ENCODE assay signal across 8 mouse cellular contexts in genomic region chr1:97769904-97770753, GRCm38 (mm10). TPM values are rescaled to one million over a fixed set of nuclear protein-coding genes. Genes with fewer than 3 reads are reported as not detected.
DNase-seq lines count a peak whose midpoint lies in the region; ATAC-seq and TF ChIP-seq lines count a peak whose summit lies in the region.

Gin1 (plus strand) TSS chr1:97770172.
Ppip5k2 (minus strand) TSS chr1:97770411.

- peak; percentile 76 for ATAC-seq in G1E (ENCODE audit: extremely low read depth, insufficient number of reproducible peaks, low FRiP score, poor library complexity, severe bottlenecking)
- ATAC-seq in forebrain, embryonic 16.5 days, result peak; percentile 99
- peak; percentile 100 for ATAC-seq in lung, embryonic 14.5 days (ENCODE audit: insufficient read depth)

- H3K9ac ChIP-seq in forebrain, embryonic 16.5 days (replicated peaks; ENCODE audit: low read depth, low read length), result peak within 1 kb of the TSS; percentile 97
- H3K9ac ChIP-seq in lung, embryonic 14.5 days, result peak within 1 kb of the TSS; percentile 85

- no peaks in the 10 kb centered on the region for H3K9me3 ChIP-seq in G1E (replicated peaks)
- no peaks in the 10 kb centered on the region for H3K9me3 ChIP-seq in forebrain, embryonic 16.5 days (ENCODE audit: control insufficient read depth, low read length)
- H3K9me3 ChIP-seq in lung, embryonic 14.5 days (ENCODE audit: low read depth, low read length), result no peaks in the 10 kb centered on the region

- no peaks in the 10 kb centered on the region for H3K27me3 ChIP-seq in G1E (ENCODE audit: insufficient read depth, low read length)
- H3K27me3 ChIP-seq in forebrain, embryonic 16.5 days (replicated peaks; ENCODE audit: control insufficient read depth, insufficient read depth, low read length), result no peaks in the 10 kb centered on the region
- H3K27me3 ChIP-seq in lung, embryonic 14.5 days (ENCODE audit: insufficient read depth, low read length), result no peaks in the 10 kb centered on the region
- no peaks in the 10 kb centered on the region for H3K27me3 ChIP-seq in thymus, adult 2 months (ENCODE audit: control insufficient read depth, insufficient read depth, low read length)

- TF ChIP-seq CTCF in G1E (IDR thresholded peaks at IDR 0.05; ENCODE audit: low read depth, low read length), result no peak
- TF ChIP-seq CTCF in layer of hippocampus, adult 2 months (conservative IDR thresholded peaks at IDR 0.05), result peak; percentile 66
- peak; percentile 56 for TF ChIP-seq CTCF in lung, embryonic 14.5 days (IDR thresholded peaks at IDR 0.05; ENCODE audit: low read depth)
- TF ChIP-seq CTCF in olfactory bulb, adult 2 months (IDR thresholded peaks at IDR 0.05; ENCODE audit: insufficient read depth, low read depth, low read length), result peak; percentile 33; the same call in 1 of the 2 replicates
- TF ChIP-seq CTCF in thymus, adult 2 months (IDR thresholded peaks at IDR 0.05; ENCODE audit: borderline replicate concordance, control insufficient read depth, extremely low read depth, insufficient read depth, low read length, poor library complexity), result 0 out of 2 replicates have a peak, but pooled peaks have one; percentile 11

- intact Hi-C loops in heart, postnatal 36 days (cut with DNase I), result loop anchor here (5.0 kb wide), 2 partner anchors 108 to 207 kb away; partner anchors contain the start of gene D1Ertd622e

- peak within 1 kb of the TSS; percentile 82 for H3K4me2 ChIP-seq in forebrain, embryonic 16.5 days (ENCODE audit: low read length)
- H3K4me2 ChIP-seq in lung, embryonic 14.5 days, result peak within 1 kb of the TSS; percentile 73

- peak within 1 kb of the TSS; percentile 100 for H3K4me3 ChIP-seq in G1E (ENCODE audit: low read depth, low read length)
- peak within 1 kb of the TSS; percentile 97 for H3K4me3 ChIP-seq in forebrain, embryonic 16.5 days (replicated peaks; ENCODE audit: low read length)
- peak within 1 kb of the TSS; percentile 99 for H3K4me3 ChIP-seq in layer of hippocampus, adult 2 months
- peak within 1 kb of the TSS; percentile 89 for H3K4me3 ChIP-seq in lung, embryonic 14.5 days (ENCODE audit: low read depth, low read length)
- H3K4me3 ChIP-seq in olfactory bulb, adult 2 months (ENCODE audit: insufficient read depth, low read depth, low read length), result peak within 1 kb of the TSS; percentile 90
- peak within 1 kb of the TSS; percentile 76 for H3K4me3 ChIP-seq in thymus, adult 2 months (ENCODE audit: control insufficient read depth, insufficient read depth, low read length)

- peak within 1 kb of the TSS; percentile 92 for H3K27ac ChIP-seq in forebrain, embryonic 16.5 days (ENCODE audit: low read length)
- H3K27ac ChIP-seq in layer of hippocampus, adult 2 months, result peak within 1 kb of the TSS; percentile 94
- peak within 1 kb of the TSS; percentile 92 for H3K27ac ChIP-seq in lung, embryonic 14.5 days (ENCODE audit: low read depth)
- H3K27ac ChIP-seq in olfactory bulb, adult 2 months (ENCODE audit: insufficient read depth, low read depth, low read length), result peak within 1 kb of the TSS; percentile 94
- H3K27ac ChIP-seq in thymus, adult 2 months (ENCODE audit: control insufficient read depth, insufficient read depth, low read length), result peak within 1 kb of the TSS; percentile 70

- DNase-seq in G1E (ENCODE audit: low spot score), result peak; percentile 70
- peak; percentile 94 to 95 for DNase-seq in cerebellum, adult 18-20 months
- peak; percentile 92 to 94 for DNase-seq in heart, postnatal 36 days
- DNase-seq in layer of hippocampus, adult 2 months (ENCODE audit: low spot score in 2 of 2), result peak; percentile 94 to 95
- DNase-seq in lung, embryonic 14.5 days, result peak; percentile 97
- peak; percentile 92 for DNase-seq in thymus, adult 2 months

- H3K4me1 ChIP-seq in G1E (ENCODE audit: insufficient read depth, low read depth, low read length), result peaks cover 41% of the 10 kb centered on the region
- H3K4me1 ChIP-seq in forebrain, embryonic 16.5 days (replicated peaks; ENCODE audit: control insufficient read depth, insufficient read depth, low read length), result peaks cover 20% of the 10 kb centered on the region
- peaks cover 6% of the 10 kb centered on the region; the same call in 1 of the 2 replicates for H3K4me1 ChIP-seq in lung, embryonic 14.5 days (ENCODE audit: insufficient read depth)
- peaks cover 6% of the 10 kb centered on the region; the same call in 1 of the 2 replicates for H3K4me1 ChIP-seq in olfactory bulb, adult 2 months (ENCODE audit: control insufficient read depth, insufficient read depth, low read length)
- H3K4me1 ChIP-seq in thymus, adult 2 months (replicated peaks; ENCODE audit: control insufficient read depth, insufficient read depth, low read length), result no peaks in the 10 kb centered on the region

- peak; percentile 39 for TF ChIP-seq POLR2A in olfactory bulb, adult 2 months (IDR thresholded peaks at IDR 0.05; ENCODE audit: insufficient read depth, low read depth, low read length)
- peak; percentile 59; the same call in 1 of the 2 replicates for TF ChIP-seq POLR2A in thymus, adult 2 months (IDR thresholded peaks at IDR 0.05; ENCODE audit: control insufficient read depth, extremely low read depth, insufficient read depth, low read length, poor library complexity)

- under 1% methylated on average over 66 of the region's 66 CpGs for WGBS in forebrain, embryonic 16.5 days
- under 1% methylated on average over 66 of the region's 66 CpGs for WGBS in lung, embryonic 14.5 days
- under 1% methylated on average over 66 of the region's 66 CpGs for WGBS in olfactory bulb, adult 2 months
- under 1% methylated on average over 66 of the region's 66 CpGs for WGBS in thymus, adult 2 months

- peaks cover 10% of the 10 kb centered on the region for H3K36me3 ChIP-seq in G1E (replicated peaks)
- no peaks in the 10 kb centered on the region for H3K36me3 ChIP-seq in forebrain, embryonic 16.5 days (ENCODE audit: control insufficient read depth, insufficient read depth)
- no peaks in the 10 kb centered on the region for H3K36me3 ChIP-seq in lung, embryonic 14.5 days (ENCODE audit: insufficient read depth)
- no peaks in the 10 kb centered on the region for H3K36me3 ChIP-seq in thymus, adult 2 months (ENCODE audit: control insufficient read depth, insufficient read depth, low read length)

RNA-seq across cellular contexts. Expression of gene Gin1, which starts in this region (rescaled TPM):
- total RNA-seq in G1E (2014; fragmentation: Nextera tagmentation), result 55.7 and 59.8 TPM in 2 replicates
- 27.2 and 27.6 TPM in 2 replicates for total RNA-seq in G1E (2017)
- polyA plus RNA-seq in G1E (2012), result 1.8 and 2.3 TPM in 2 replicates
- 14.9 and 15.7 TPM in 2 replicates for polyA plus RNA-seq in forebrain, embryonic 16.5 days (2015; fragmentation: Nextera tagmentation; extraction: Ambion mirVana)
- 1 to 10 TPM; 6.3 to 7.7 TPM for total RNA-seq in heart, postnatal 36 days (2021)
- total RNA-seq in layer of hippocampus, adult 2 months (2021), result 10 to 100 TPM; 11.3 to 11.4 TPM
- polyA plus RNA-seq in lung, embryonic 14.5 days (2014; fragmentation: Nextera tagmentation; extraction: Ambion mirVana), result 15.2 and 17.3 TPM in 2 replicates
- polyA plus RNA-seq in olfactory bulb, adult 2 months (2012; ENCODE audit: insufficient read depth, insufficient read length, low replicate concordance, missing spikeins), result not detected in 2 replicates
- polyA plus RNA-seq in thymus, adult 2 months (2012; rRNA removed), result 3.5 and 4.4 TPM in 2 replicates

RNA-seq across cellular contexts. Expression of gene Ppip5k2, which starts in this region (rescaled TPM):
- total RNA-seq in G1E (2014; fragmentation: Nextera tagmentation), result 94.3 and 103 TPM in 2 replicates
- total RNA-seq in G1E (2017), result 65.1 and 71.2 TPM in 2 replicates
- polyA plus RNA-seq in G1E (2012), result 8.9 and 10.0 TPM in 2 replicates
- 51.6 and 57.4 TPM in 2 replicates for polyA plus RNA-seq in forebrain, embryonic 16.5 days (2015; fragmentation: Nextera tagmentation; extraction: Ambion mirVana)
- 100 to 1,000 TPM in 1 of 2 experiments, 10 to 100 TPM in 1; 86.8 to 102 TPM for total RNA-seq in heart, postnatal 36 days (2021)
- 10 to 100 TPM; 19.3 to 20.8 TPM for total RNA-seq in layer of hippocampus, adult 2 months (2021)
- polyA plus RNA-seq in lung, embryonic 14.5 days (2014; fragmentation: Nextera tagmentation; extraction: Ambion mirVana), result 38.8 and 41.4 TPM in 2 replicates
- polyA plus RNA-seq in olfactory bulb, adult 2 months (2012; ENCODE audit: insufficient read depth, insufficient read length, low replicate concordance, missing spikeins), result not detected in 2 replicates
- polyA plus RNA-seq in thymus, adult 2 months (2012; rRNA removed), result 8.2 and 9.8 TPM in 2 replicates

Comparison
In these comparisons a context has a peak if more than half of its experiments do, and no peak if none do; other contexts are left out.
1. Peak in every context shown above with its lines: DNase-seq, ATAC-seq, H3K4me3 ChIP-seq and H3K27ac ChIP-seq.